Mouse (Mus musculus): Measurements from ENCODE around the gene Mettl9. TPM values are rescaled to one million over a fixed set of nuclear protein-coding genes. Genes with fewer than 3 reads are reported as not detected.

Mettl9 gene
- total RNA-seq, 4 experiments from 2014 or later, result 75.9 to 92.0 (median 87.8) TPM

GRCm38 (mm10) chr7:121093026-121093425 lies 58.8 kb downstream of the Mettl9 start:
- no peak for DNase-seq (ENCODE audit: low spot score in 2 of 2)

- DNase-seq (ENCODE audit: low spot score in 2 of 2), result no peak
Measured at GRCm38 (mm10) chr7:121098614-121099389, 64.6 kb downstream of the Mettl9 start.

GRCm38 (mm10) chr7:121107851-121108250 lies 73.6 kb downstream of the Mettl9 start:
- DNase-seq (ENCODE audit: low spot score in 2 of 2), result no peak

GRCm38 (mm10) chr7:121111321-121111720 lies 77.1 kb downstream of the Mettl9 start:
- DNase-seq (ENCODE audit: low spot score in 2 of 2), result no peak

GRCm38 (mm10) chr7:121111762-121112161 lies 77.5 kb downstream of the Mettl9 start:
- DNase-seq (ENCODE audit: low spot score in 2 of 2), result no peak

- peak; percentile 63 to 88 for DNase-seq (ENCODE audit: low spot score in 2 of 2)
Measured at GRCm38 (mm10) chr7:121120143-121120818, 86.0 kb downstream of the Mettl9 start.

Other genes with a start within 250 kb of the Mettl9 start
- under 1 TPM in 1 of 4 experiments, not detected in 3; 0.33 TPM for gene Gm5737, start 222.1 kb upstream of the Mettl9 start, total RNA-seq (2022)
- gene Eef2k, start 191.6 kb upstream of the Mettl9 start, total RNA-seq (2022), result 10 to 100 TPM; 28.4 to 35.9 (median 32.0) TPM
- gene Polr3e, start 116.7 kb upstream of the Mettl9 start, total RNA-seq (2022), result 10 to 100 TPM; 26.5 to 30.1 (median 29.6) TPM
- gene Cdr2, start 52.1 kb upstream of the Mettl9 start, total RNA-seq (2022), result 1 to 10 TPM; 4.7 to 6.9 (median 4.9) TPM
- 1 to 10 TPM in 2 of 4 experiments, under 1 TPM in 2; 0.92 to 3.2 (median 1.4) TPM for gene Mfsd13b, start 51.9 kb upstream of the Mettl9 start, total RNA-seq (2022)
- 1 to 10 TPM in 2 of 4 experiments, under 1 TPM in 2; 0.28 to 2.8 (median 0.99) TPM for gene Igsf6, start 40.1 kb downstream of the Mettl9 start, total RNA-seq (2022)
- gene Otoa, start 47.2 kb downstream of the Mettl9 start, total RNA-seq (2022), result under 1 TPM; 0.19 to 0.51 (median 0.32) TPM

Data from layer of hippocampus, adult 8-10 months (tissue).